Mouse (Mus musculus) midbrain, embryonic 14.5 days (tissue): ENCODE results near the gene Simc1. TPM values are rescaled to one million over a fixed set of nuclear protein-coding genes. Genes with fewer than 3 reads are reported as not detected.

Source experiments
- ATAC-seq: fragments of 200-750 bp; cut with Nextera tagmentation; 2 replicates; pipeline ENCODE4 v1.8.0; 2017; ENCODE audit warnings: moderate number of reproducible peaks, moderate library complexity; ENCODE audit not compliant: low FRiP score, low TSS enrichment
- DNase-seq: peaks from one replicate; pipeline ENCODE4 v3.0.0-alpha.2; 2015
- H3K27ac ChIP-seq: fragments of 300-500 bp; sonication (generic); replicated peaks from 2 replicates; pipeline ENCODE4 v1.5.1; 2014; ENCODE audit warnings: mild to moderate bottlenecking, low read depth, low read length, moderate library complexity
- H3K27me3 ChIP-seq: fragments of 300-500 bp; sonication (generic); 2 replicates; pipeline ENCODE4 v1.6.1; 2014; ENCODE audit warnings: low read length, control low read depth, mixed read lengths; ENCODE audit not compliant: control insufficient read depth, insufficient read depth
- H3K36me3 ChIP-seq: fragments of 300-500 bp; sonication (generic); 2 replicates; pipeline ENCODE4 v1.6.1; 2014; ENCODE audit warnings: low read length, control low read depth; ENCODE audit not compliant: control insufficient read depth, insufficient read depth
- H3K4me1 ChIP-seq: fragments of 300-500 bp; sonication (generic); 2 replicates; pipeline ENCODE4 v1.6.1; 2014; ENCODE audit warnings: mild to moderate bottlenecking, antibody characterized with exemption, low read length, control low read depth; ENCODE audit not compliant: control insufficient read depth, insufficient read depth
- H3K4me2 ChIP-seq: fragments of 300-500 bp; sonication (generic); 2 replicates; pipeline ENCODE4 v1.6.1; 2014; ENCODE audit warnings: mild to moderate bottlenecking, low read length, moderate library complexity
- H3K4me3 ChIP-seq: fragments of 300-500 bp; sonication (generic); replicated peaks from 2 replicates; pipeline ENCODE4 v1.5.1; 2014; ENCODE audit warnings: low read depth, low read length
- H3K9ac ChIP-seq: fragments of 300-500 bp; sonication (generic); replicated peaks from 2 replicates; pipeline ENCODE4 v1.6.1; 2014; ENCODE audit warnings: mild to moderate bottlenecking, low read length, moderate library complexity
- H3K9me3 ChIP-seq: fragments of 300-500 bp; sonication (generic); 2 replicates; pipeline ENCODE4 v1.6.1; 2016; ENCODE audit warnings: low read length, control low read depth, mixed read lengths; ENCODE audit not compliant: control insufficient read depth
- WGBS: fragments of 180-500 bp; shearing (Covaris S2); extraction: QIAGEN DNeasy Blood & Tissue Kit; methylation state at CpG from one replicate; pipeline ENCODE4 v1.1.7; 2014; 5-methylcytosine and 5-hydroxymethylcytosine counted together
- microRNA-seq: library from miRNA; unstranded; fragments of <30 nt; microRNA quantifications from one replicate; pipeline ENCODE4, GENCODE M21; 2016
- polyA plus RNA-seq: library from polyadenylated mRNA; unstranded; fragments of >200 nt; fragmentation: Nextera tagmentation; extraction: Ambion mirVana; gene quantifications from 2 replicates; pipeline ENCODE4 v1.2.1, GENCODE M21; 2014

Simc1 gene
- polyA plus RNA-seq, 1 experiment from 2014 or later, result 27.9 TPM

- no peak for DNase-seq
These were observed 95.1 kb downstream of the Simc1 start for GRCm38 (mm10) chr13:54598622-54599143.

More at GRCm38 (mm10) chr13:54598622-54599143, 95.1 kb downstream of the Simc1 start:
- Histone ChIP-seq H3K27me3 (no peaks in the 10 kb centered on the region), H3K4me3 (no peak overlapping the region), H3K27ac (no peak overlapping the region), H3K4me1 (no peaks in the 10 kb centered on the region), H3K9me3 (no peaks in the 10 kb centered on the region), H3K36me3 (peaks cover 35% of the 10 kb centered on the region), H3K9ac (no peak overlapping the region), H3K4me2 (no peak overlapping the region)
- ATAC-seq, result no peak
- WGBS, result 90% methylated on average over 12 of the region's 12 CpGs

Small RNA genes within 50 kb of the gene (microRNA-seq; reads per million reads assigned to microRNA genes)
- not detected for gene Gm24195

Other genes with a start within 250 kb of the Simc1 start
- 39.4 and 41.9 TPM in 2 replicates for gene Cplx2, start 132.4 kb upstream of the Simc1 start, polyA plus RNA-seq
- gene Thoc3, start 34.9 kb upstream of the Simc1 start, polyA plus RNA-seq, result 114 and 121 TPM in 2 replicates
- gene 4833439L19Rik, start 61.7 kb downstream of the Simc1 start, polyA plus RNA-seq, result 240 and 277 TPM in 2 replicates
- gene Arl10, start 71.2 kb downstream of the Simc1 start, polyA plus RNA-seq, result 88.1 and 117 TPM in 2 replicates
- gene Nop16, start 86.3 kb downstream of the Simc1 start, polyA plus RNA-seq, result 36.5 and 44.2 TPM in 2 replicates
- gene Higd2a, start 86.4 kb downstream of the Simc1 start, polyA plus RNA-seq, result 219 and 273 TPM in 2 replicates
- gene Cltb, start 107.6 kb downstream of the Simc1 start, polyA plus RNA-seq, result 127 and 188 TPM in 2 replicates
- gene Faf2, start 118.0 kb downstream of the Simc1 start, polyA plus RNA-seq, result 86.9 and 98.5 TPM in 2 replicates
- 78.6 and 88.1 TPM in 2 replicates for gene Rnf44, start 190.1 kb downstream of the Simc1 start, polyA plus RNA-seq
- gene Cdhr2, start 197.7 kb downstream of the Simc1 start, polyA plus RNA-seq, result 0.22 and 0.23 TPM in 2 replicates
- gene Gprin1, start 246.1 kb downstream of the Simc1 start, polyA plus RNA-seq, result 19.1 and 29.4 TPM in 2 replicates